Mouse (Mus musculus) ES-E14 (cell line): ENCODE measurements at regions not wholly inside any gene's neighbourhood (a gene's known extent, or its start where the extent isn't known, plus 50 kb on each side); places are given as distances from the start of the nearest gene placed in this dataset.

ENCODE experiments used
- DNase-seq: peaks from one replicate; pipeline ENCODE4 v3.0.0-alpha.2; 2013; ENCODE audit warnings: low read depth, low spot score
- H3K27ac ChIP-seq: 2 replicates; pipeline ENCODE4 v1.5.1; 2012; ENCODE audit warnings: low read depth, mild to moderate bottlenecking, low read length, moderate library complexity, mixed read lengths; ENCODE audit not compliant: poor library complexity, insufficient read depth, severe bottlenecking
- H3K36me3 ChIP-seq: 2 replicates; pipeline ENCODE4 v1.6.1; 2012; ENCODE audit warnings: mild to moderate bottlenecking, low read length, moderate library complexity, mixed read lengths; ENCODE audit not compliant: control insufficient read depth, poor library complexity, insufficient read depth, severe bottlenecking
- H3K4me1 ChIP-seq, 2 experiments: fragments of 150-350 bp in 1 of 2; sonication (generic) in 1 of 2; 2 replicates each; pipeline ENCODE4 v1.6.1; 2012; ENCODE audit warnings: low read length in 2 of 2, mild to moderate bottlenecking in 1 of 2, mixed read lengths in 1 of 2; ENCODE audit not compliant: control insufficient read depth in 2 of 2, insufficient read depth in 2 of 2, poor library complexity in 1 of 2
- H3K4me3 ChIP-seq, 2 experiments: fragments of 150-350 bp in 1 of 2; sonication (generic) in 1 of 2; 2 replicates each; pipeline ENCODE4 v1.5.1; 2012; ENCODE audit warnings: low read length in 2 of 2, low read depth in 1 of 2, mild to moderate bottlenecking in 1 of 2, mixed read lengths in 1 of 2; ENCODE audit not compliant: insufficient read depth in 1 of 2, poor library complexity in 1 of 2, severe bottlenecking in 1 of 2
- H3K9ac ChIP-seq: 2 replicates; pipeline ENCODE4 v1.6.1; 2012; ENCODE audit warnings: low read depth, mild to moderate bottlenecking, low read length, mixed read lengths; ENCODE audit not compliant: poor library complexity, insufficient read depth, severe bottlenecking
- H3K9me3 ChIP-seq: fragments of 150-350 bp; sonication (generic); 2 replicates; pipeline ENCODE4 v1.6.1; 2012; ENCODE audit warnings: low read depth, mild to moderate bottlenecking, low read length; ENCODE audit not compliant: control insufficient read depth, insufficient read depth
- CHD2 ChIP-seq: IDR thresholded peaks from 2 replicates; pipeline ENCODE4 v1.6.1; 2014; ENCODE audit warnings: mild to moderate bottlenecking, low read depth, low read length, inconsistent platforms
- HCFC1 ChIP-seq: IDR thresholded peaks from 2 replicates; pipeline ENCODE4 v1.6.1; 2012; ENCODE audit warnings: low read length, inconsistent platforms, borderline replicate concordance; ENCODE audit not compliant: insufficient read depth
- MAFK ChIP-seq: IDR thresholded peaks from 2 replicates; pipeline ENCODE4 v1.6.1; 2014; ENCODE audit warnings: mild to moderate bottlenecking, low read depth, low read length, inconsistent platforms; ENCODE audit not compliant: insufficient read depth
- ZC3H11A ChIP-seq: IDR thresholded peaks from 2 replicates; pipeline ENCODE4 v1.6.1; 2012; ENCODE audit warnings: low read depth, mild to moderate bottlenecking, inconsistent platforms, low read length, borderline replicate concordance
- ZNF384 ChIP-seq: IDR thresholded peaks from 2 replicates; pipeline ENCODE4 v1.6.1; 2012; ENCODE audit warnings: low read depth, low read length, inconsistent platforms
- in situ Hi-C, 2 experiments: fragments of 600-800 bp; cut with MboI; formaldehyde crosslinking; loops; one replicate each; pipeline ENCODE4 v1.15.1; 2025; ENCODE audit warnings: low sequenced_read_pairs in 2 of 2, inconsistent platforms in 1 of 2; ENCODE audit not compliant: unreplicated experiment in 2 of 2

DNA sequence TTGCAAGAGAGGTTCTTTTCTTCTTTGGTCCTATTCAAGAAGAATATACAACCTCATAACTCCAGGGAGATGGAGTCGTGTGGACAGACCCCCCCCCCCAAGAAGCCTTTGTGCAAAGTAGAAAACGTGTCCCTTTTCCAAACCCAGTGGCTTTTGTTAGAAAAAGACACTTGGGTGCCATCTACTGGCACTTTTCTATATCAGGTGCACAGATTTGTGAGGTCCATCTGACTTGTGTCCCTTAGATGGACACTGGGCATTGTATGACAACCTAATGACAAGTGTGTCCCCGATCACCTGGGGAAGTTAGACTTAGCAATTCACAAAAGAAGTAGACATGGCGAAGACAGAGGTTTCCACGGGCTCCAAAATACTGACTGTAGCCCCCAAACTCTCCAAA is 361.1 kb upstream of the Jmjd1c start:
- in situ Hi-C loops = no loop called here
- TF ChIP-seq HCFC1 (no peak), ZC3H11A (no peak), MAFK (no peak), ZNF384 (no peak), CHD2 (no peak)

GRCm38 (mm10) chr10:66739017-66739416 is 356.9 kb upstream of the Jmjd1c start:
- no peaks in the 10 kb centered on the region for H3K36me3 ChIP-seq
- TF ChIP-seq ZNF384 (no peak), ZC3H11A (no peak), CHD2 (no peak), HCFC1 (no peak), MAFK (no peak)
- no peak for DNase-seq

More for the DNA sequence above, 361.1 kb upstream of the Jmjd1c start:
- H3K4me1 ChIP-seq = no peaks in the 10 kb centered on the region
- H3K27ac ChIP-seq = no peak overlapping the region
- no peaks in the 10 kb centered on the region for H3K36me3 ChIP-seq
- H3K9me3 ChIP-seq = peaks cover 5% of the 10 kb centered on the region; the same call in 1 of the 2 replicates
- no peak overlapping the region for H3K4me3 ChIP-seq
- DNase-seq = no peak
- no peak overlapping the region for H3K9ac ChIP-seq

GRCm38 (mm10) chr10:66741819-66742218 is 354.1 kb upstream of the Jmjd1c start:
- peak; percentile 55 for DNase-seq
- Histone ChIP-seq H3K9me3 (no peaks in the 10 kb centered on the region), H3K36me3 (no peaks in the 10 kb centered on the region), H3K9ac (no peak overlapping the region), H3K4me1 (no peaks in the 10 kb centered on the region), H3K4me3 (no peak overlapping the region), H3K27ac (no peak overlapping the region)
- TF ChIP-seq ZC3H11A = no peak
- no peak for TF ChIP-seq ZNF384
- in situ Hi-C loops = no loop called here

More at GRCm38 (mm10) chr10:66739017-66739416, 356.9 kb upstream of the Jmjd1c start:
- Histone ChIP-seq H3K27ac (no peak overlapping the region), H3K4me3 (no peak overlapping the region), H3K9ac (no peak overlapping the region), H3K9me3 (no peaks in the 10 kb centered on the region), H3K4me1 (no peaks in the 10 kb centered on the region)
- in situ Hi-C loops = no loop called here

DNA sequence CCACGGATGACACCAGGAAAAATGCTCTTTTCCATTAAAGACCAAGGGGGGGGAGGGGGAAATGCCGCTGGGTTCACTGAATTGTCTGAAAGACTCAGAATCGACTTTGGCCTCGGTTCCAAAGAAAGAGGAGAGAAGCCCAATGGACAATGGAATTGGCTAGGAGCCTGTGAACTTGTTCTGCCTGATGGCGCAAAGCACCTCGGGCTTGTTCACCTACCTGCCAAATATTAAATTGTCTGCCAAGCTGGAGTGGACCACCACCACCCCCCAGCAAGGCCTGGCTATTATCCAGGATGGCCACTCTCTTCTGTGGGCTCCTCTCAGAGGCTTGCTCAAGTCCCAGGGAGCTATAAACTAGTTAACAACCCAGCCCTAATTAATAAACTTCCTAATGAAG is 352.7 kb upstream of the Jmjd1c start:
- Histone ChIP-seq H3K36me3 (no peaks in the 10 kb centered on the region), H3K27ac (no peak overlapping the region), H3K4me1 (no peaks in the 10 kb centered on the region), H3K9ac (no peak overlapping the region), H3K4me3 (no peak overlapping the region), H3K9me3 (no peaks in the 10 kb centered on the region)
- TF ChIP-seq CHD2 = no peak
- TF ChIP-seq MAFK = no peak
- no peak for TF ChIP-seq ZC3H11A
- no peak for TF ChIP-seq HCFC1
- no peak for TF ChIP-seq ZNF384
- DNase-seq = no peak
- in situ Hi-C loops = no loop called here

- no peak for TF ChIP-seq ZC3H11A
- no peak for TF ChIP-seq HCFC1
- TF ChIP-seq ZNF384 = no peak
- no peak for TF ChIP-seq MAFK
- no peak for TF ChIP-seq CHD2
- Histone ChIP-seq H3K9ac (no peak overlapping the region), H3K4me3 (no peak overlapping the region), H3K27ac (no peak overlapping the region), H3K4me1 (no peaks in the 10 kb centered on the region), H3K9me3 (no peaks in the 10 kb centered on the region), H3K36me3 (no peaks in the 10 kb centered on the region)
- in situ Hi-C loops = no loop called here
- no peak for DNase-seq
These were observed 350.1 kb upstream of the Jmjd1c start for GRCm38 (mm10) chr10:66745871-66746270.
